Mouse (Mus musculus) layer of hippocampus, adult 18-20 months (tissue): ENCODE data around the gene Slc39a1. TPM values are rescaled to one million over a fixed set of nuclear protein-coding genes. Genes with fewer than 3 reads are reported as not detected.

Experiments used
- DNase-seq, 2 experiments: peaks; one replicate each; pipeline ENCODE4 v3.0.0; 2022; ENCODE audit warnings: low spot score in 2 of 2
- long read RNA-seq: library from polyadenylated mRNA; stranded (forward); transcript quantifications from one replicate; pipeline ENCODE4 v2.0.0, GENCODE M21; 2021
- total RNA-seq, 2 experiments: library from RNA; stranded (reverse); gene quantifications; 2 replicates each; pipeline ENCODE4 v1.2.3; 2021

Gene Slc39a1
- 10 to 100 TPM; 39.0 to 45.3 TPM for total RNA-seq
- long read RNA-seq, transcript Slc39a1-201 (4 exons, 2,364 nt) = major isoform, 9 of 13 reads
- long read RNA-seq, partial matches to known transcripts = 2 of 13 reads
- long read RNA-seq, other reads (novel, unspliced or antisense) = 2 of 13 reads

GRCm38 (mm10) chr3:90247960-90248745 is at the start of gene Slc39a1:
TSS of gene Slc39a1 (plus strand) at chr3:90248172.
- DNase-seq = peak; percentile 88 to 96

DNA sequence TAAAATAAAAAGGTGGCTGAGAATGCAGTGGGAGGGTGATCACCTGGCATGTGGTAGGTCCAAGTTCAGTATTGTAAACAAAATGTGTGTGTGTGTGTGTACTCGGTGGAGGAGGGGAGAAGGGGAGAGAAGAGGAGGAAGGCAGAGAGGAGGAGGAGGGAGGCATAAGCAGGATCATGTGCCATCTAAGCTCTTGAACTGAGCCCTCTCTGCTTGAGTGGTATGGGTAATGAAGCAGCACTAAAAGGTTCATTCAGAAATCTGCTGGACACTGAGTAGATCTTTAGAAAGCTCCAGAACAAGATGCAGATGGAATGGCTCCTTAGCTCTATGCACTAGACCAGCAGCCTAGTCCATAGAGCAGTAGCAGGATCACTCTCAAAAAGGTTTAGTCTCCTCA is 45.1 kb upstream of the Slc39a1 start:
- no peak for DNase-seq

DNA sequence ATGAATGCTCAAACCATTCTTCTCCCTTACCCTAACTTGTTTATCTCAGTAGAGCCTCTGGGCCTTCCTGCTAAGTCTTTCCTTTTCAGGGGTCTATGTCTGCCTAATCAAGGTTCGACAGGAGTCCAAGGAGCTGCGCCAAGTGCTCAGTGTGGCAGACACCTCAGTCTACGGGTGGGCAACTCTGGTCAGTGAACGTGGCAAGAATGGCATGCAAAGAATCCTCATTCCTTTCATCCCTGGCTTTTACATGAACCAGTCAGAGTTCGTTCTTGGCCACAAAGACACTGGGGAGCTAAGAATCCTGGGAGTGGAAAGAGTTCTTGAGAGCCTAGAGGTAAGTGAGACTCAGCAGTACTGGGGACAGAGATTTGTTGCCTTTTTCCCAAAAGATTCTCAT is 44.4 kb upstream of the Slc39a1 start:
- DNase-seq = no peak

DNA sequence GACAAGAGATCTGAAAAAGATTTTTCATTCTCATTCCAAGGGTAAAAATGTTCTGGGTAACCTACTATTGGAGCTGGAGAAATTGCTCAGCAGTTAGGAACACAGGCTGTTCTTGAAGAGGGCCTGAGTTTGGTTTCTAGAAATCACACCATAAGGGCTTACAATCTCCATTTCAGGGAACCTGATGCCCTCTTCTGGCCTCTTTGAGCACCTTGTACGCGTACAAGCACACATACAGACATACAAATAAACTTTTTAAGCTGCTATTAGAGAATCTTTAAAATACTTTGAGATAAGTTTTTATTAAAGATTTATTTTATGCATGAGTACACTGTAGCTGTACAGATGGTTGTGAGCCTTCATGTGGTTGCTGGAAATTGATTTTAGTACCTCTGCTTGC is 43.4 kb upstream of the Slc39a1 start:
- no peak for DNase-seq

GRCm38 (mm10) chr3:90208662-90209061 is 39.3 kb upstream of the Slc39a1 start:
- DNase-seq = no peak

DNA sequence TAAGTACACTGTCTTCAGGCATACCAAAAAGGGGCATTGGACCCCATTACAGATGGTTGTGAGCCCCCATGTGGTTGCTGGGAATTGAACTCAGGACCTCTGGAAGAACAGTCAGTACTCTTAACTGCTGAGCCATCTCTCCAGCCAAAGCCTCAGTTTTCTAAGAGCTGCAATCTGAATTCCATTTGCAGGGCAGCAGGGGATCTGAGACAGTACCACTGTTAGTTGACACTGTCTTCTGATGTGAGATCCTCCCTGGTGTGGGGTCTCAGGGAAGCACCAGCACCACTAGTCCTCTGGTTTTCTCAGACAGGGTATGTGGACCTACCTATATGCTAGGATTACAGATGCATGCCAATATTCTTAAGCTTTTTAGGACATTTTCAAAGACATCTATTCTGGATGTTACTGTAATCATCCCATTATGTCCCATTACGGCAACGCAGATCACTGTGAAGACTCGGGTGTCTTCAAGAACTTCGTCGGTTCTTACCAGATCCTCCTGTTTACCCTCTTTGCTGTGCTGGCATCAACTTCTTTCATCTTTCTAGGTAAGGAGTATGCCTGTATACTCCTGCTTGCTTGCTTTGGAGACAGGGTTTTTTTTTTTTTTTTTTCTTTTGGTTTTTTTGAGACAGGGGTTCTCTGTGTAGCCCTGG is 37.9 kb upstream of the Slc39a1 start:
- no peak for DNase-seq

GRCm38 (mm10) chr3:90211475-90212398 is 36.2 kb upstream of the Slc39a1 start:
- DNase-seq = no peak

GRCm38 (mm10) chr3:90212723-90213122 is 35.2 kb upstream of the Slc39a1 start:
- DNase-seq = no peak

- DNase-seq = peak; percentile 88 to 96
These were observed 34.5 kb upstream of the Slc39a1 start, which contains the start of the genes Rps27 and Rab13 for GRCm38 (mm10) chr3:90213377-90213866. TSS of gene Rps27 (minus strand) at chr3:90213651. TSS of gene Rab13 (plus strand) at chr3:90213695.

- DNase-seq = peak in 1 of 2 experiments; percentile 14
These were observed 33.9 kb upstream of the Slc39a1 start for GRCm38 (mm10) chr3:90213956-90214684.

DNA sequence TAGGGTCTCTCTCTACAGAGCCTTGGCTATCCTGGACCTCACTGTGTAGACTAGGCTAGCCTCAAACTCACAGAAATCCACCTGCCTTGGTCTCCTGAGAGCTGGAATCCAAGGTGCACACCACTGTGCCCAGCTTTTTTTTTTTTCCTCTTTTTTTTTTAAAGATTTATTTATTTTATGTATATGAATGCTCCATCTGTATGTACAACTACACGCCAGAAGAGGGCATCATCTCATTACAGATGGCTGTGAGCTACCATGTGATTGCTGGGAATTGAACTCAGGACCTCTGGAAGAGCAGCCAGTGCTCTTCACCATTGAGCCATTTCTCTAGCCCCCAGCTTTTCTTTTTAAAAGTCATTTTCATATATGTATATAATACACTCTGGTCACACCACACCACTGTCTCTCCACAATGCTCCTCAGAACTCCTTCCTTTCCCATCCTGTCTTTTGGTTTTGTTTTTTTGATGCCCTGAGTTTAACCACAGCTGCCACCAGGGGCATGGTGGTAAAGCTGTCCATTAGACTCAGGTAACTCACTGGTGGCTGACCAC is 32.1 kb upstream of the Slc39a1 start:
- DNase-seq = no peak

DNA sequence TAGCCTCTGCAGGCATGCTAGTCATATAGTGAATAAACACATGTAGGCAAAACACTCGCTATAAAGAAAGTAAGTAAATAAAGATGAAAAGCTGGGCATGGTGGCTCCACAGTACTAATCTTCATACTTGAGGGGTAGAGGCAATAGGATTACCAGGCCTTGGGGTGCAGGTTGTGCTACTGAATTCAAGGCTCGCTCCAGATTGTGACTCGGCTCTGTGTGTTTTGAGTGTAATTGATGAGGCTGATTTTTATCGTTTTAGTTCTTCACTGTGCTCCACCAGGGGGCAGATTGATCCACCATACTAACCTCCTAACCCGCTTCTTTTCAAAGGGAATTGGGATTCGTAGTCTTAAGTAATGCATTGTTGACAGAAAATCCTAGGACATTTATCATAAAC is 27.9 kb upstream of the Slc39a1 start:
- peak; percentile 38 to 81 for DNase-seq

DNA sequence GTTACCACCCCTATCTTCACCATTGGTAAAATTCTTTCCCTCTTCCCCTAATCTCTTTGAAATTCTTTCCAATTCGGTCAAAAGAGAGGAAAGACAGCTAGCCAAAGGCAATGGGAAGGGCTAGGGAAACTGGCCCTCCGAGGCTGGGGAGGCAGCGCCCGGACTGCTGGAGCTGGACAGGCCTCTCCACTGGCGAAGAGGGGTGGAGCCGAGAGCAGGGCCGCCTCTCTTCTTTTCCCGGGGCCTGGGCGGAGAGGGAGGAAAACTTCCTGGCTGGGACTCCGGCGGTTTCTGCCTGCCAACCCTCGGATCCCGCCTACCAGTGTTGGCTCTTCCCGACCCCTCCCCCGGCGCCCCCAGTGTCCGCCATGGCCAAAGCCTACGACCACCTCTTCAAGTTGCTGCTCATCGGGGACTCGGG is 27.4 kb upstream of the Slc39a1 start:
- peak; percentile 30 to 36 for DNase-seq

GRCm38 (mm10) chr3:90221123-90221522 is 26.8 kb upstream of the Slc39a1 start:
- no peak for DNase-seq

GRCm38 (mm10) chr3:90222455-90222854 is 25.5 kb upstream of the Slc39a1 start:
- no peak for DNase-seq

- DNase-seq = no peak
These were observed 25.0 kb upstream of the Slc39a1 start for GRCm38 (mm10) chr3:90222941-90223340.

DNA sequence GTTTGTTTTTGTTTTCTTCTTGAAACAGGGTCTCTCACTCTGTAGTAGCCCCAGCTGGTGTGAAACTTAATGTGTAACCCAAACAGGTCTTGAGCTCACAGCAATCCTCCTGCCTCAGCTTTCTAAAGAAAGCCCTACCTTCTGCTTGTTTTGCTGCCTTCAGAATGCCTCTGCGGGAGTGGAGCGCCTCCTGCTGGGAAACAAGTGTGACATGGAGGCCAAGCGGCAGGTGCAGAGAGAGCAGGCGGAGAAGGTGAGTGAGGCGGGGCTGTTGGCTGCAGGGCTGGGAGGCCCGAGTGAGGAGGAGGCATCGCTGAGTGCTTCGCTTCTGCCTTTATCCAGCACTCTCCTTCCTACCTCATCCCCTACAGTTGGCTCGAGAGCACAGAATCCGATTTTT is 23.6 kb upstream of the Slc39a1 start:
- no peak for DNase-seq

DNA sequence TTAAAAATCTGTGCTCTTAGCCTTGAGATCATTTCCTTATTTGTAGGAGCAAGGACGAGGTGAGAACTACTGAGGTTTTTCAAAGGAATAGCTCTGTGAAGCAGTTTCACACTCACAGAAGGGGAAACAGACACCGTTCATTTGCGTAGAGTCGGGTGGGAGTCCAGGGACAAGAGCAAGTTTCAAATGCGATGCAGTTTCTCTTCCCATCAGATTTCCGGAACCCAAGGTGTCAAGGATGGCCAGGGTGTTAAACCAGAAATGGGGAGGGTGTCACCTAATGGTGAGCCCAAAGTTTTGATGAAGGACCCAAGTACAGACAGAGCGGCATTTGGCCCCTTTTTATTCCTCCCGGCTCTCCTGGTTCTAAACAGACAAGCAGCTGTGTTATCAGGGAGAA is 16.9 kb upstream of the Slc39a1 start:
- DNase-seq = no peak

DNA sequence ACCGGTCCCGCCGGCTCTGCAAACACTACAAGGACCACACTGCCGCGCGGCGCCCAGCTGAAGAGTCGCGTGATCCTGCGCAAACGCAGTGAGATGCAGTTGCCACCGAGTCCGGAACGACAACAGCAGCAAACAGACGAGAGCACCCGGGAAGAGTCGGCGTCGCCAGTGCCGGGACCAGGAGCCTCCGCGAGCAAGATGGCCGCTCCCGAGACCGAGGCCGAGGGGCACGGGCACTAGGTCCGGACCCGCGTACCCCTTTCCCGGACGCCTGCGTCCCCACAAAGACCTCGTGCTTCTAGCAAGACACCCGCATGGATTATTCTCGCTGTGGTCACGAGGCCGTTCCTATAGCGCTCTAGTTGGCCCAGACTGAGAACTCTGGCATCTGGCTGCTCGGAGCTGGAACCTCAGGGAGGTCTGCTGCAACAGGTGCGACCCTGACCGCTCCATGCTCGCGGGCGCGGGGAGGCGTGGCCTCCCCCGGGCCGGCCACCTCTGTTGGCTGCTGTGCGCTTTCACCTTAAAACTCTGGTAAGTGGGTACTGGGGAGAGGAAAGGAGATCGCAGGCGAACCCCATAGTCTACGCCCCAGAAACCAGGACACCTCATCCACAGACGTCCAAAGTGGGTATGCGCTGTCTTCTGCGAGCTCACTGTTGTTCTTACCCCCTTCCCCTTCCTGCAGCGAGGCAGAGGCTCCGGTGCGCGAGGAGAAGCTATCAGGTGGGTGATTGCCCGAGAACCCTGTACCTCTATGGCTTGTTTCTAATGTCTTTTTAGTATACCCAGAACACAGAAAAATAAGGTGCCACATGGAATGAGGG is 16.3 kb upstream of the Slc39a1 start, which contains the start of gene Jtb:
Gene Jtb, plus strand, starts transcription at position 91 of the 827 bp plus-strand sequence.
- peak; percentile 95 to 98 for DNase-seq
